Mouse (Mus musculus) hindbrain, embryonic 14.5 days (tissue): ENCODE measurements around the gene Saal1. TPM values are rescaled to one million over a fixed set of nuclear protein-coding genes. Genes with fewer than 3 reads are reported as not detected.
"Not testable (repeated sequence)": the region's sequence is repeated elsewhere in the genome, so short reads cannot be mapped to it uniquely, and the experiment has no call there.

Source experiments
- ATAC-seq: fragments of 200-750 bp; cut with Nextera tagmentation; 2 replicates; pipeline ENCODE4 v1.8.0; 2017; ENCODE audit warnings: moderate number of reproducible peaks, mild to moderate bottlenecking, moderate TSS enrichment, moderate library complexity; ENCODE audit not compliant: low FRiP score
- DNase-seq: peaks from one replicate; pipeline ENCODE4 v3.0.0-alpha.2; 2015; ENCODE audit warnings: low spot score
- H3K27ac ChIP-seq: fragments of 300-500 bp; sonication (generic); 2 replicates; pipeline ENCODE4 v1.5.1; 2014; ENCODE audit warnings: mild to moderate bottlenecking, moderate library complexity
- H3K27me3 ChIP-seq: fragments of 300-500 bp; sonication (generic); 2 replicates; pipeline ENCODE4 v1.6.1; 2014; ENCODE audit warnings: mild to moderate bottlenecking, low read length, mixed read lengths; ENCODE audit not compliant: control insufficient read depth, insufficient read depth
- H3K36me3 ChIP-seq: fragments of 300-500 bp; sonication (generic); replicated peaks from 2 replicates; pipeline ENCODE4 v1.6.1; 2014; ENCODE audit not compliant: control insufficient read depth, insufficient read depth
- H3K4me1 ChIP-seq: fragments of 300-500 bp; sonication (generic); replicated peaks from 2 replicates; pipeline ENCODE4 v1.6.1; 2014; ENCODE audit warnings: antibody characterized with exemption, low read length, mixed read lengths; ENCODE audit not compliant: control insufficient read depth, insufficient read depth
- H3K4me2 ChIP-seq: fragments of 300-500 bp; sonication (generic); replicated peaks from 2 replicates; pipeline ENCODE4 v1.6.1; 2014; ENCODE audit warnings: mild to moderate bottlenecking, moderate library complexity
- H3K4me3 ChIP-seq: fragments of 300-500 bp; sonication (generic); replicated peaks from 2 replicates; pipeline ENCODE4 v1.5.1; 2014; ENCODE audit warnings: mild to moderate bottlenecking, low read length
- H3K9ac ChIP-seq: fragments of 300-500 bp; sonication (generic); 2 replicates; pipeline ENCODE4 v1.6.1; 2014
- H3K9me3 ChIP-seq: fragments of 300-500 bp; sonication (generic); 2 replicates; pipeline ENCODE4 v1.6.1; 2016; ENCODE audit warnings: low read length; ENCODE audit not compliant: control insufficient read depth
- WGBS: fragments of 180-500 bp; shearing (Covaris S2); extraction: QIAGEN DNeasy Blood & Tissue Kit; methylation state at CpG from one replicate; pipeline ENCODE4 v1.1.7; 2014; 5-methylcytosine and 5-hydroxymethylcytosine counted together
- polyA plus RNA-seq: library from polyadenylated mRNA; unstranded; fragments of >200 nt; fragmentation: Nextera tagmentation; extraction: Ambion mirVana; gene quantifications from 2 replicates; pipeline ENCODE4 v1.2.1, GENCODE M21; 2014

Saal1 gene
- polyA plus RNA-seq, 1 experiment from 2014 or later: 16.8 TPM

DNA sequence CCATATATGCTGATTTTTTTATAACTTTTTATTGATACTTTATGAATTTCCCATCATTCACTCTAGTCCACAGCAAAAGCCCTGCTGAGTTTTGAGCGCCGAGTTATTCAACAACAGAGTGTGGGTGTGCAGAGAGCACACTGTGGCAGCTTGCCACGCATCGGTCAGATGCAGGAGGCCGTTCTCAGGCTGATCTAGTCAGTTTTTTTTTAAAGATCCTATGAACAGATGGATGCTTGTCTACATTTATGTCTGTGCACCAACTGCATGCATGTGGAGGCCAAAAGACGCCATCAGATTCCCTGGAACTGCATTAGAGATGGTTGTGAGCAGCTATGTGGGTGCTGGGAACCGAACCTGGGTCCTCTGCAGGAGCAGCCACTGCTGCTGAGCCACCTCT is 35.4 kb downstream of the Saal1 start:
- WGBS: 90% methylated on average over 7 of the region's 7 CpGs
- Histone ChIP-seq H3K9me3 (no peaks in the 10 kb centered on the region), H3K27ac (no peak overlapping the region), H3K27me3 (no peaks in the 10 kb centered on the region), H3K36me3 (no peaks in the 10 kb centered on the region), H3K4me2 (no peak overlapping the region), H3K9ac (no peak overlapping the region), H3K4me3 (no peak overlapping the region), H3K4me1 (no peaks in the 10 kb centered on the region)
- ATAC-seq (no peak), DNase-seq (no peak)

DNA sequence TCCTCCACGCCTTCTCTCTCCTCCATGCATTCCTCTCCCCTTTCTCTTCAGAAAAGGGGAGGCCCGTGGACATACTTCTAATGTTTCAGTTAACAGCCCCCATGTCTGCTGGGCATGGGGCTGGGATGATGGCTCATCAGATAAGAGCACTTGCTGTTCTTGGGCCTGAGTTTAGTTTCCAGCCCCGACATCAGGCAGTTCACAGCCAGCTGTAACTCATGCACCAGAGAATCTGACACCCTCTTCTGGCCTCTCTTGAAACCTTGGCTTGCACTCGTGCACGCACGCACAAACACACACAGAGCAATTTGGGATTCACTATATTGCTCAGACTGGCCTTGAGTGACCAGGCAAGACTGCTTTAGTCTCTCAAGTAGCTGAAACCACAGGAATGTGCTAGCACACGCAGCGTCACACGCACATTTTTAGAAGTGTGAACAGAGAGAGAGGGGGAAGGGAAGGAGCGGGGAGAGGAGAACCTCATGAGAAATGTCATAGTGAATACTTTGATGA is 38.3 kb downstream of the Saal1 start, which contains the start of gene Tph1:
Tph1 (minus strand) TSS at position 378 of the 513 bp plus-strand sequence.
- WGBS: 67% methylated on average over 10 of the region's 10 CpGs
- Histone ChIP-seq H3K9ac (no peak within 1 kb of the TSS), H3K4me1 (peaks cover 3% of the 10 kb centered on the region; the same call in 1 of the 2 replicates), H3K9me3 (no peaks in the 10 kb centered on the region), H3K27ac (no peak within 1 kb of the TSS), H3K27me3 (no peaks in the 10 kb centered on the region), H3K36me3 (no peaks in the 10 kb centered on the region), H3K4me2 (no peak within 1 kb of the TSS), H3K4me3 (no peak within 1 kb of the TSS)
- no peak for DNase-seq
- no peak for ATAC-seq

DNA sequence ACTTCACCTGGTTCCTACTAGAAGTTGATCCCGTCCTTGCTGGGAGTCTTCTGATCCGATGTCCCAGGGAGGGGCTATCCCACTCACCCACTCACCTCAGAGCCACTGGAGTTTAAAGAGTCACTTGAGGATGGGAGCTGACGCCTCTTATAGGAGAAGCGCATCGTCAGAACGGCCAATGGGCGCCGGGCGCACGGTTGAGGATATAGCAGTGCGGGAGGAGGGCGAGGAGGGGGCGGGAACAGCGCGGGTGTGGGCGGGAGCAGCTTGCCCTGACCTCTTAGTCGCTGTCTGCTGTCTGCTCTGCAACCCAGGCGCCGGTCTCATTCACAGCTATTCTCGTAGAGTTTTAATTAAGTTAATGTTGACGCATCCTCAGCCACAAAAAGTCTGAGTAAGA is 43.2 kb downstream of the Saal1 start:
- no peak for DNase-seq
- peak overlapping the region; percentile 44 for H3K4me2 ChIP-seq
- no peak overlapping the region; the same call in 1 of the 2 replicates for H3K4me3 ChIP-seq
- no peak for ATAC-seq
- peaks cover 5% of the 10 kb centered on the region; the same call in 1 of the 2 replicates for H3K4me1 ChIP-seq
- H3K9me3 ChIP-seq: no peaks in the 10 kb centered on the region
- H3K27ac ChIP-seq: no peak overlapping the region
- no peak overlapping the region for H3K9ac ChIP-seq
- 1% methylated on average over 21 of the region's 21 CpGs for WGBS
- H3K36me3 ChIP-seq: no peaks in the 10 kb centered on the region
- peaks cover 13% of the 10 kb centered on the region; the same call in 1 of the 2 replicates for H3K27me3 ChIP-seq

DNA sequence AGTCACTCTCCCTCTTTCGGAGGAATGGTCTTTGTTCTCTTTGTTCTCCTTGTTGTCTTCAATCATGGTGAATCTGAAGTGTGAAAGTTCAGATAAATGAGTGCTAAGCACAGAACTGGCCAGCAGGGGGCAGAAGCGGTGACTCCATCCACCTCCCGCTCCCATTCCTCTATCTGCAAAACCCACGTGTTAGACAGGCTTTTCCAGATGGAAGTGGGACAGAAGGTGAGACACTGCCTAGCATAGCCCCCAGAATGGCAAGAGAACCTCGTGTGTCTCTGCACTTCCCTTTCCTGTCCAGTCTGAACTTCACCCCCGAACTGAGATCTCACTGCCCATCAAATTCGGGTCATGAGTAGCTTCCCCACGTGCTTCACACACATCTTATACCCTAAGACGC is 45.2 kb downstream of the Saal1 start:
- ATAC-seq: no peak

DNA sequence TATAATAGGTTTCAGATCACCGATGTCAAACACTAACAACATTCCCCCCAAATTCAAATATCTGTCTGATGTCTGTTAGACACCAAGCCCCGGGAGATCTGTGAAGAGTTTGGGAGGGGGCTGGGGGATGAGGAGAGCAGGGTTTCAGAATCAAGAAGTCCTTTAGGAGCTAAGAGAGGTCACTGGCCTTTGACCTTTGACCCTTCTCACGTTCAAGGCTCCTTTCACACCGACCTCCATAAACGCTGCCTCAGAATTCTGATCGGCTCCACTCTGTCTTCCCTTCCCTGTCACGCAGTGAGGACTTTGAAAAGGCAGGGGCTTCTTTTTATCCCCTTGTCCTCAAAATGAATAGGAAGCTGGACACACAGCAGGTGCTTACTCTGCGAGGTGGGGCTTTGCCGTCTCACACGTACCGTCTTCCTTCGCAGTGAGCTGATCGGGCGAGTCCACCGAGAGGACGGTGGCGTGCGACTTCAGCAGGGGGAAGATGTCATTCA is 48.8 kb downstream of the Saal1 start:
- Histone ChIP-seq H3K36me3 (no peaks in the 10 kb centered on the region), H3K9ac (no peak overlapping the region), H3K4me2 (peak overlapping the region; percentile 40), H3K9me3 (no peaks in the 10 kb centered on the region), H3K4me1 (no peaks in the 10 kb centered on the region), H3K27ac (no peak overlapping the region), H3K27me3 (peaks cover 12% of the 10 kb centered on the region; the same call in 1 of the 2 replicates), H3K4me3 (0 out of 2 replicates have a peak overlapping the region, but pooled peaks have one; percentile 8)
- DNase-seq: no peak
- no peak for ATAC-seq
- WGBS: 12% methylated on average over 18 of the region's 18 CpGs

More for the DNA sequence above, 45.2 kb downstream of the Saal1 start:
- Histone ChIP-seq H3K4me2 (no peak overlapping the region), H3K36me3 (no peaks in the 10 kb centered on the region), H3K4me3 (no peak overlapping the region), H3K9ac (no peak overlapping the region), H3K27ac (no peak overlapping the region), H3K4me1 (peaks cover 5% of the 10 kb centered on the region; the same call in 1 of the 2 replicates), H3K27me3 (peaks cover 13% of the 10 kb centered on the region; the same call in 1 of the 2 replicates), H3K9me3 (no peaks in the 10 kb centered on the region)
- WGBS: 41% methylated on average over 9 of the region's 9 CpGs
- DNase-seq: no peak

DNA sequence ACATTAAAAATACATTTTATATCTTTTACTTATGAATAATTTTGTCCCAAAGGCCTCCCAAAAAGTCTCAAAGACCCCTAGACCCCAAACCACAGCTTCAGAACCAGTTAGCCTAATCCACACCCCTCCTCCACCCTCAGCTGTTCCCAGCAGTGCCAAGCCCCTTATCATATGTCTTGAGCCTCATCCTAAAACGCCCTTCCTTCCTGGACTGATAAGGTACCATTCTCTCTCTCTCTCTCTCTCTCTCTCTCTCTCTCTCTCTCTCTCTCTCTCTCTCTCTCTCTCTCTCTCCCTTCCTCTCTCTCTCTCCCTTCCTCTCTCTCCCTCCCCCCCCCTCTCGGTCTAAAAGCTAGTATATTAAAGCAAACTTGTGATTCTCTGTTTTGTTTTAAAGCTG is 58.2 kb downstream of the Saal1 start:
- H3K4me3 ChIP-seq: no peak overlapping the region
- H3K9me3 ChIP-seq: no peaks in the 10 kb centered on the region
- 84% methylated on average over 2 of the region's 2 CpGs for WGBS
- H3K27ac ChIP-seq: no peak overlapping the region
- H3K4me1 ChIP-seq: no peaks in the 10 kb centered on the region
- ATAC-seq (no peak), DNase-seq (no peak)
- H3K4me2 ChIP-seq: no peak overlapping the region
- H3K36me3 ChIP-seq: no peaks in the 10 kb centered on the region
- H3K27me3 ChIP-seq: no peaks in the 10 kb centered on the region
- H3K9ac ChIP-seq: no peak overlapping the region

DNA sequence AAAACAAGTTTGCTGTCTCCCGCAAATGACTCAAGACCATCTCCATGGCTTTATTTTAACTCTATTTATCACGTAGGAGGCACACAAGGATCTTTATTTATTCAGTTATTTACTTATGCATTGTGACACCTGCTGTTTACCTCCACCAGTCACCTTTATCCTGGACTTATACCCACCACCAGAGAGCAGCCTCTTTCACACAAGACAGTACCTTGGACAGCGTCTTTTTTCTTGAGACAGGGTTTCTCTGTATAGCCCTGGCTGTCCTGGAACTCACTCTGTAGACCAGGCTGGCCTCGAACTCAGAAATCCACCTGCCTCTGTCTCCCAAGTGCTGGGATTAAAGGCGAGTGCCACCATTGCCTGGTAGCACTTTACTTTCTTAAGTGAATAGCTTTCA is 60.2 kb downstream of the Saal1 start:
- not testable (repeated sequence) for H3K27me3 ChIP-seq, H3K9ac ChIP-seq, ATAC-seq, H3K27ac ChIP-seq, DNase-seq, H3K4me3 ChIP-seq, H3K9me3 ChIP-seq, H3K4me1 ChIP-seq, H3K36me3 ChIP-seq, H3K4me2 ChIP-seq
- WGBS: 60% methylated on average over 5 of the region's 5 CpGs

DNA sequence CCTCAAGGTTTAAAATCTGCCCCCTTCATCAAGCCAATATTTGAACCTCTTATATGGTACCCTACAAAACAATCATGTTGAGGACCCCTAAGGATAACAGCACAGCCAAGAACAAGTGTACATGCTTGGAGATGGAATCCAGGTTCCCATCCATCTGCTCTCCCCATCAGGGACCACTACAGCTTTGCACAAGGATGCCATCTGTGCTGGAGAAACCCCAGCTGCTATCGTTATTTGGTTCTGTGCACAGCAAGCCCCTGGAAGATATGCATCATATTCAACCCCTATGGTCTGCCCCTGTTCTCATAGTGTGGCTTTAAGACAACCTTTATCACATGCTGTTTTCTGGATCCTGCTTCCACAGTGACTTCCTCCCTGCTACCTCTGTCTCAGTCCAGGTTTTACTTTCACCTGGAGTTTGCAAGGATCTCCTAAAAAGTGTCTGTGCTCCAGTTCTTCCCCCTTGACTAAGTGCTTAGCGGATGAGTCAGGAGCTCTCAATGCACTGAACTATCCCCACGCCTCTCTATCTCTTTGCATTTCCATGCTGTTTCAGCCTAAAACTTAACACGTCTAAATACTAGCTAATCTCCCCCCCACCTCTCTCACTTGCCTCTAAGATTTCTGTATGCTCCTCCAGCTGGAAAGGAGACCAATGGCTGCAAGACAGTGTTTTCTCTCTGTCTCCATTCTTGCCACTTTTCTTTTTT is 61.9 kb downstream of the Saal1 start:
- H3K27ac ChIP-seq: no peak overlapping the region
- ATAC-seq (no peak), DNase-seq (no peak)

DNA sequence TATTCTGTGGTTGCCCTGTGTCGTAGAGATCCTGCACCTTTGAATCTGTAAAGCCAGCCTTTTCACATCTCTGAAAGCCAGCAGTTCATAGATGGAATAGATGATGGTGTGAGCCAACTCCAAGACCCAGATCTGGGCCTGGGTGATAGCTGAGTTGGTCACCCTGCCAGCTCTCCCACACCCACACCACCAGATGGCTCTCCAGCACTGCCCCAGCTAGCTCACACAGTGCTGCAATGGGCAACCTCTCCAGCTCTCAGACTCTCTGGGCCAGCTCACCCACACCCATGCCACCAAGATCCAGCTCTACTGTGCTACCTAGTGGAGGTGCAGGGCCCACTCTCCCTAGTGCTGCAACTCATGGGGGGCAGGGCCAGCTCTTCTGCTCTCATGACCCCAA is 67.3 kb downstream of the Saal1 start:
- ATAC-seq: no peak
- Histone ChIP-seq H3K4me3 (no peak overlapping the region), H3K27ac (no peak overlapping the region), H3K36me3 (no peaks in the 10 kb centered on the region), H3K4me2 (no peak overlapping the region), H3K9me3 (no peaks in the 10 kb centered on the region), H3K4me1 (peaks cover 10% of the 10 kb centered on the region; the same call in 1 of the 2 replicates), H3K9ac (no peak overlapping the region), H3K27me3 (no peaks in the 10 kb centered on the region)
- DNase-seq: no peak
- WGBS: 86% methylated on average over 1 of the region's 1 CpGs

More for the DNA sequence above, 61.9 kb downstream of the Saal1 start:
- WGBS: 74% methylated on average over 4 of the region's 4 CpGs
- no peak overlapping the region for H3K4me3 ChIP-seq
- no peaks in the 10 kb centered on the region for H3K4me1 ChIP-seq
- no peaks in the 10 kb centered on the region for H3K36me3 ChIP-seq
- no peaks in the 10 kb centered on the region for H3K27me3 ChIP-seq
- H3K4me2 ChIP-seq: no peak overlapping the region
- no peak overlapping the region for H3K9ac ChIP-seq
- no peaks in the 10 kb centered on the region for H3K9me3 ChIP-seq
